Mouse (Mus musculus) thymus, adult 2 months (tissue): ENCODE results near the gene Aaas.

Experiments used
- CTCF ChIP-seq: fragments of 200-500 bp; IDR thresholded peaks from 2 replicates; pipeline ENCODE4 v1.5.1; 2012; ENCODE audit warnings: mild to moderate bottlenecking, control low read depth, low read length, moderate library complexity, borderline replicate concordance; ENCODE audit not compliant: control insufficient read depth, poor library complexity, insufficient read depth; ENCODE audit errors: extremely low read depth
- POLR2A ChIP-seq: fragments of 200-500 bp; IDR thresholded peaks from 2 replicates; pipeline ENCODE4 v1.6.1; 2012; ENCODE audit warnings: mild to moderate bottlenecking, low read length, control low read depth, moderate library complexity; ENCODE audit not compliant: control insufficient read depth, poor library complexity, insufficient read depth; ENCODE audit errors: extremely low read depth

DNA sequence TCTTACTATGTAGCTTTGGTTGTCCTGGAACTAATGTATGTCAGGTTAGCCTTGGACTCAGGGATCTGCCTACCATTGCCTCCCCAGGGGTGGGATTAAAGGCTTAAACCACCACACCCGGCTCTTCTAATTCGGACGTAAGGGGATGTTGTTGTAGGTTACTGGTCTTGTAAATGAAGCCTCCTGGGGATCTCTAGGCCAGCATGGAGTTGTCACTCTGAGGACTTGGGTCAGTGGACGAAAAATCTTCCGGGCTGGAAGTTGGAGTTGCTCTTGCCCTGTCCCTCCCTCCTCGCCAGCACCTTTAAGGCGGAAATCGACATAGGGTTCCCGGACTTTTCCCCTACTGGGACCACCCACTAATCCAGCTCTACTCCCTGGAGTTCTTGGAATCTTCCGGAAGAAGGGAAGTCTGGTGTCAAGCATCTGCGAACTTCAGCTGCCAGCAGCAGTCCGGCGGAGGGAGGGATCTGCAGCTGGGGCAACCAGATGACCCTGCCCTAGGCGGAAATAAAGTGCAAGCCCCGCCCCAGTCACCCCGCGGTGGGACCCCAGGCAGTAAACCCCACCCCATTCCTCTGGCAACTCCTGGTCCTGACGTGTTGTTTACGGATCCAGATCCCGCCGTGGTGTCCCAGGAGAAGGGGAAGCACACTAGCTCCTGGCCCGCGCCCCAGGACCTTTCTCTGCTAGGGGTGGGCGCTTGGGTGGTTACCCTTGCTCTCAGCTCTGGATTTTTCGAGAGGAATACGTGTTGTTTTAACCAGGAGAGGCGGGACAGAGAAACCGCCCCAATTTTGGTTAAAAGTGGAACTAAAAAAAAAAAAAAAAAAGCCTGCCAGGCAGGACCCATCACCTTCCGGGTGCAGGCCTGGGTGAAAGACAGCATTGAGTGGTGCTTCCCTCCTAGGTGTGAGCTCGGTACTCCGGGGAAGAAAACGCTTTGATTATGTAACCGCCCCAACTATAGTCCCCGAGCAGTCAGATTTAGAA lies 49.0 kb upstream of the Aaas start:
- TF ChIP-seq POLR2A: peak; percentile 84
- no peak for TF ChIP-seq CTCF
